Mouse (Mus musculus) heart, postnatal 14 days (tissue): ENCODE results near the gene Asxl1. TPM values are rescaled to one million over a fixed set of nuclear protein-coding genes. Genes with fewer than 3 reads are reported as not detected.

Source experiments
- DNase-seq, 2 experiments: peaks; one replicate each; pipeline ENCODE4 v3.0.0; 2021 to 2022
- intact Hi-C: fragments of 180-260 bp; cut with DNase I; formaldehyde crosslinking; loops from one replicate; pipeline ENCODE4 v1.15.1; 2025
- total RNA-seq, 2 experiments: library from RNA; stranded (reverse); gene quantifications; 2 replicates each; pipeline ENCODE4 v1.2.3; 2021

Gene Asxl1
- total RNA-seq, 2 experiments from 2014 or later: 22.1 to 22.6 TPM

DNA sequence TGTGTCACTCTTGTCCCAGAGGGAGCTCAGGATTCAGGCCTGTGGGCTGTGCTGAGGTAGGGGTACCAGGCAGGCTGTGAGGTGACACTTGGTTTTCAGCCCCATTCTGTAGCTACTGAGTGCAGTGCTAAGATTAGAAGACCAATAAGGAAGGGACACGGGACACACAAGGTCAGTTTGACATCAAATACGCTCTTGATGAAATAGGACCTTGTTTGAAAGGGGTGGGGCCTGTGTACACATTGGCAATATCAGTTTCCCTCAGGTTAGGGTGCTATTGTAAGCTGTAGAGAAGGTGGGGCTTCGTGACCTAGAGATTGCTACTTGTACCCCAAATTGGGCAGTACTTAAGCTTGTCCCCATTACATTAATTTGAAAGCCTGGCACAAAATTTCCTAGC lies 59.3 kb downstream of the Asxl1 start:
- intact Hi-C loops: no loop called here
- no peak for DNase-seq

DNA sequence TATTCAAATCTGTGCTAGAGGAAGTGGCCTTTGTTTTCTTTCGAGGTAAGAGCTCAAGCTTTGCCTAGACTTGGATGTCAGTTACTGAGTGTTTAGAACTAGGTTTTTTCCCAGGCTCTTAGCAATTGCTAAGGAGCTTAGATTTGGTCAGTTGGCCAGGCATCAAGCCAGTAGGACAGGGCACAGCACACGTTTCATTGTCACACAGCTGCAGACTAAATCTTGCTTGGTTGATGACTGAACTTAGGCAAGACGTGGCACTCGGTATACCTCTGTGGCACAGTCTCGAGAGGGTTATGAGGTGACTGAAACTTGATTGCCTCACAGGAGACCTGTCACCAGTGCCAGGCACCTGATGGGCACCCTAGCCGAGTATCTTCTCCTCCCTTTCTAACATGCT lies 61.3 kb downstream of the Asxl1 start:
- intact Hi-C loops: no loop called here
- no peak for DNase-seq

DNA sequence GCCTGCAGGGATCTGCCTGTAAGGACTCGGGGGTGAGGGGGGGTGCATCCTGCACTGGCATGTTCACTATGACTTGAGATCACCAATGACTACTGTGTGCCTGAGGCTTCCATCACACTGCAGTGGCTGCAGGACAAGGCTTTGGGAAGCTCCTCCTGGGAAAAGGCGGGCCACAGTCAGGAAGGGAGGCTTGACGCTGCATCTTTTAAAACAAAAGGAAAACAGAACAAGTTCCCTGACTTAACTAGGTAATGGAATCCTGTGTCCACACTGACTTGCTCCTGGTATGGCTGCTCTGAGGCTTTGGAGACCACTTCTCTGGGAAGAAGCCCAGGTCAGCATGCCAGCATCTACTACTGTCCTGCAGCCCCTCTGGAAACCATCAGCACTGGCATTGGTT lies 63.3 kb downstream of the Asxl1 start:
- DNase-seq: no peak
- intact Hi-C loops: no loop called here

DNA sequence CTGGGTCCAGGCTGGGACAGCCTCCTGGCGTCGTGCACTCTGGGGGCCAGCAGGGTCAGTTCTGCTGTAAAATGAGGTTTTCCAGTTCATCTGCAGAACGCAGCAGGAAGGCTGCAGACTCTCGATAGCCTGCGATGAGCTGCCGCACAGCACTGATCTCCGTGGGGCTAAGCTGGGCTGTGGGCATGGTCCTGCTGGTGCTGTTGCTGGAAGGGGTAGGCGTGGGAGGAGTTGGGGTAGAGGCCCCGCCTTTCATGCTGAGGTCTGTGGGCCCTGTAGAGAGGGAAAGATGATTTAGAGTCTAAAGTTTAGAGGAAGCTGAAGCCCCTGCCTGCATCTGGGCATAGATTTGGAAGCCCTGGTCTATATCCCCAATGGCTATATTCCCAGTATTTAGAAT lies 65.9 kb downstream of the Asxl1 start:
- intact Hi-C loops: no loop called here
- no peak for DNase-seq

DNA sequence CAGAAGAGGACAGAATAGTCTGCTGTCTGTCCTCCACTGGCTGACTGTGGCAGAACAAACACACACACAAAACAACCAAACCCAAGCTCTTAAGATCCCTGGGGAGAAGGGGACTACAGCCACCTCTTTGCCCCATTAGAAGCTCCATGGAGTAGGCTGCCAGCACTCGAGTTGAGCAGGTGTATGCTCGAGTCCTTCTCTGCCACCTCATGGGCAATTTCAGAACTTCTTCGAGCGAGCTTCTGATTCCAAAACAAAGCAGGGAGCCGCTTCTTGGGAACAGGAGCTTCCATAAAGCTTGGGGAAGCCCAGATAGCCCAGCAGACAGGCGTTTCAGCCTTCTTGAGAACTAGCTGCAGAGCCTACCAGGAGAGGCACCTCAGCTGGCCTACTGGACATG lies 66.9 kb downstream of the Asxl1 start:
- no peak for DNase-seq
- intact Hi-C loops: no loop called here

DNA sequence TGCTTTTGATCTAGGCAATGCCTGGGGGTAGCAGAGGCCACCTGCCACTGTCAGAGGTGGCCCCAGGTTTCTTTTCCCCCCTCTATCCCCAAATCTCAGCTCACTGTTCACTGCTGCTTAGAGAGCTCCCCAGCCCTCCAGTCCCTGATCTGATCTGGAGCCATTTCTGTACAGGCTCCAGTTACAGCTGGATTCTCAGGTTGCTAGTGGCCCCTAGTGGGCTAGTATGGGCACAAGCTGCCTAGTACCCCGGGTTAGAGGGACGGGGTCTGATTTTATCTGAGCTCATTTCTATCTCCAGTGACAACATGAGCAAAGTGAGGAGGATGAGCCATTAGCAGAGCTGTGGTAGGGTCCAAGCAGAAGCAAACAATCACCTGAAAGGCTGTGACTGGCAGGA lies 69.0 kb downstream of the Asxl1 start:
- intact Hi-C loops: loop anchor here (1.0 kb wide), 1 partner anchor 265 kb away; no protein-coding TSS in a partner anchor
- peak; percentile 28 to 57 for DNase-seq

DNA sequence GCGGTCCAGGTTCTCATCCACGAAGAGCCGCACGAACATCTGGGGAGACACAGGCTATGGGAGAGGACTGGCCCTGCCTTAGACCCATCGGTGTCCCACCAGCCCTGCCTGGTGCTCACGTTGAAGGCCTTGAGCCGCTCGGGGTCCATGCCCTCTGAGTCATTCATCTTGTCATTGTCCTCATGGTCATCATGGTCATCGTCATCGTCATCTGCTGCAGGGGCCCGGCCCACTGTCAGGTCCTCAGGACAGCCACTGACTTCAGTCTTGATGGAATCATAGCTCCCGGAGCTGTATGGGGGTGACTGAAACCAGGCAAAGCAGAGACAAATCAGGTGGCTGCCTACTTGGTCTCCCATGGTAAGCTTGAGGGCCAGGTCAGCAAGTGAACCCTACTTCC lies 72.2 kb downstream of the Asxl1 start:
- intact Hi-C loops: no loop called here
- DNase-seq: no peak

DNA sequence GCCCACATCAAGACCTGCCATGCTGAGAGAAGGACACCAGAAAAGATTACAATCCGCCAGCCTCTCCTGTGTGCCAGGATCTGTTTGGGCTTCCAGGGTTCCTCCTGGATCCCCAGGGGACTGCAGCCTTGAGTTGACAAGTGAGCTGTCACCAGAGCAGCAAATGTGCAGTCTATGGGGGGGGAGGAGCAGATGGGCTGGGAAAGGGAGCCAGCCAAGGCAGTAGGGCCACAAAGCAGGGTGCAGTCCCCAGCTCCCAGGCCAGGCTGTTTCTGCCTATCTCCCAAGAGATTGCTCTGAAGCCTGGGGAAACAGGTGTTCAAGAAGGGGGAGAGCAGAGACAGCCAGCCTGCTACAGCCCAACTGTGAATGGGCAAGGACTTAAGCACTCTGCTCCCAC lies 72.8 kb downstream of the Asxl1 start:
- intact Hi-C loops: no loop called here
- DNase-seq: no peak

DNA sequence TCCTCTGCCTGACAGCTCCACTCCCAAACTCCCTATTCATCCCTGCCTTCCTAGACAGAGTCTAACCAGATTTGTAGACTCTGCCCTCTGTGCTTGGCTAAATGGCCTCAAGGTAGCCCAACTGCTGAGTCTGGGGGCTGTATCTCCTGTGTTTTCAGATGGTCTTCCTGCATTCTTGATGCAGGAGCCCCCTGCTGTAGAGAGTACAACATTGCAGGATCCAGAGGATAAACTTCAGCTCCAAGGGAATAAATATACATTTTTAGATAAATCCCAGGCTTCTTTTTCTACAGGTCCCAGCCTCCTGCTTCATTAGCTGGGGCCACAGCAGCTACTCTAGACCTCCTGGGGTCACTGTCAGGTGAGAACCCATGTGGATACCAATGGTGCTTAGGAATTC lies 75.6 kb downstream of the Asxl1 start:
- DNase-seq: no peak
- intact Hi-C loops: no loop called here

DNA sequence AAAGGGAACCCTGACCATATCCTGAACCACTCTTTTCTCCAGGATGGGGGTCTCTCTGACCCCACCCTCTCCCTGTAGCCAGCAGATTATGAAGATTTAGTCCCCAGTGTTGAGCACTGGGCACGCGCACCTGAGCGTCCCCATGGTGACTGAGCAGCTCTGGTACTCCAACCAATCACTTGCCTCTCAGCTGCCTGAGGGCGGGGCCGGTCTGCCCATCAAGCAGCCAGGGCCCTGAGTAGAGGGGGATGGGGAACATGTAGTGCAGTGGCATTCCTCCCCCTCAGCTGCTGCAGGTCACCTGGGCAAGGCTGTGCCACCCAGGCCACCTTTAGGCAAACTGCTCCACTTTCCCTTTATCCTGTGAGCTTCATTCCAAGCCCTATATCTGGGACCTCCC lies 76.4 kb downstream of the Asxl1 start:
- intact Hi-C loops: no loop called here
- DNase-seq: no peak

DNA sequence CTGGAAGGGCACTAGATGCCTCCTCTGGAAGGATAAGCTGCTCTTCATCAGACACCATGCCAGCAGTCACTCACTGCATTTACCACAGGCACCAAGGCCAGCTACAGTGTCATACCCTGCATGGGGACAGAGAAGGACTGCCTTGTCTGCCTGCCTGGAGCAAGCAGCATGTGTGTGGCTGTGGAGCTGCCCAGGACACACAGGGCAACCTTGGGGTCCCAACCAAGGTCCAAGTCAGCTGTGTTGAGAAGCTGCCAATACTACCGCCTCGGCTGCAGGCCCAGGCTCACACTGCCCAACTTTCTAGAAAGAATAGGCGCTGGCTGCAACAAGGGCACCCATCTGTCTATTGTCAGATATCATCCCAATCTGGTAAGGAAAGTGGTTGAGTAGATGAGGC lies 77.5 kb downstream of the Asxl1 start:
- DNase-seq: peak; percentile 30 to 45
- intact Hi-C loops: no loop called here

DNA sequence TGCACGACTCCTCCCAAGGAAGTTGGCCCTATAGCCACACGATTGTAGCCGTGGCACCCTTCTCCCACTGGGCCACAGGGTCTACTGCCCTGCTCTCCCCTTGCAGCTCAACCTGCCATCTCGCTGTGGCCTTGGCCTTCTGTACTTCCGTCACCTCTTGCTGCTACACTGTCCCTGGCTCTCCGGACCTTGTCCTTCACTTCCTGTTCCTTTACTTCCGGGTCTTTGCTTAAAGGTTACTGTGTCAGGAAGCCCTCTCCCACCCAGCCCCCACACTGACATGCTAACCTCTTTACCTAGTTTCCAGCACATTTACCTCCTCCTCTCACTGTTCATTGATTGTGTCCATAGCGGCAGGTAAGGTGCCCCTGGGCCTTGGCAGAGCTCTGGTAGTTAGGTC lies 78.9 kb downstream of the Asxl1 start:
- intact Hi-C loops: no loop called here
- DNase-seq: no peak

DNA sequence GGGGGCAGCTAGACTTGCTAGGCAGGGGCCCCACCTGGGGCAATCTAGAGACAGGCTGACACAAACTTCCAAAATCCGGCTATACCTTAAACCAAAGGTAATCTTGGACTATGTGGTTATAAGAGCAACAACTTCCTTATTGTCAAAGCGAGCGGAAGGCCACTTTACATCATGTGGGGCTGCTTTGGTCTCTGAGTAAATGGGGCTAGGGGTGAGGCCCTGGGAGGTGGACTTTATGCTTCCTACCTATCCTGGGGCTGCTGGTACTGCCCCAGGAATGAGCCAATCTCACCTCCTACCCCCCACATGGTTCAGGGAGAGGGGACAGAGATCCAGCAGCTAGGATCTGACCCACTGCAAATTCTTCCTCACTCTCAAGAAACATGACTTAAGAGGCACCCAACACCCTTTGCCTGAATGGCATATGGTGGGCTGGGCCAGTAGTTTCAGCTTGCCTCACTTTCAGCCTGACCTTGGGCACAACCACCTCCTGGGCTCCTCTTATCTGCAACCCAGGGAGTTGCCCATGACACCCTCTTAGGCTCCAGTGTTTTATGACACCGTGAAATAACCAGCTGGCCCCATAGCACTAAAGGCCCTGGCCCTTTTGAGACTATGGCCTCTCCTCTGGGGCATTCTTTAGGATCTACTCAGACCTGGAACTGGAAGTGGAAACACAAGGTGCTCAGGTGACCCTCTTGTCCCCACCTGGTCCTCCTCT lies 79.7 kb downstream of the Asxl1 start:
- intact Hi-C loops: no loop called here
- no peak for DNase-seq

DNA sequence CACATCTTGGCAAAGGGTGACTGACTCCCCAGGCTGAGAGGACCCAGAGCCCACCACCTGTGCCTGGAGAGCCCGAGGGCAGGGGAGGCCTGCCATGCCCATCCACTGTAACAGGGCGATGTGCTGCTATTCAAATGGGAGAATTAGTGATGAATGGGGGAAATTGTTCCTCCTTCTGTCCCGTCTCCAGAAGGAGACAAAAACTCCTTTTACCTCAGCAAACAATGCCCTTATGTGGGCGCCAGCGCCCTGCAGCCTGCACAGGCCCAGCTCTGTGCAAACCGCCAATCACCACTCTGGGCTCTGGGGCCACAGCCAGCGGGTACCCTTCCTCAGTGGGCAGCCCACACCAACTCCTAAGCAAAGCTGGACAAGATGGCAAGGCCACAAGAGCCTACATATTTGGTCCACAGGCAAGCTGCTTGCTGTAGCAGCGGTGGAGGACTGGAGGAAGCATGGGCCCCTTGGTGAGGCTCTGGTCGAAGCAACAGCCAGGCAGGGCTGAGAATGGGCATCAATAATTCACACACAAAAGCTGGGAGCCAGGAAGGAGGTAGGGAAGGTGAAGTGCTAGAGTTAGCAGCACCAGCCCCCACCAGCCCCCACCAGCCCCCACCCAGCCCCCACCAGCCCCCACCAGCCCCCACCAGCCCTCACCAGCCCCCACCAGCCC lies 80.5 kb downstream of the Asxl1 start:
- no peak for DNase-seq
- intact Hi-C loops: no loop called here

DNA sequence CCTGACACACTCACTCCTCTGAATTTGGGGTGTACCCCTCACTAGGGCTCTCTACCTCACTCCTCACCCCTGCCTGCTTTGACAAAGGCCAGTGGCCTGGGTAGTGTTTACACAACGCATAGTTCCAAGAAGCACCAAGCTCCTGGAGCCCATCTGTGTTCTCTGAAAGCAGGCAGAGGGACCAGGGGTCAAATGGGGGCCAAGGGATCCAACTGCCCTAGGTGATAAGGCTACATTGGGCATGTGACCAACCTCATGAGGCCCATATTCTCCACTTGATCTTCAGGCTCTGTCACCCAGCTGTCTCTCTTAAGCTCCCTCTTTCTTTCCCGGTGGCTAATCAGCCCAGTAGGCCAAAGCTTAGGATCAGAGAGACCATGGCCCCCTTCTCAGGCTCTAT lies 81.3 kb downstream of the Asxl1 start:
- intact Hi-C loops: no loop called here
- DNase-seq: no peak

DNA sequence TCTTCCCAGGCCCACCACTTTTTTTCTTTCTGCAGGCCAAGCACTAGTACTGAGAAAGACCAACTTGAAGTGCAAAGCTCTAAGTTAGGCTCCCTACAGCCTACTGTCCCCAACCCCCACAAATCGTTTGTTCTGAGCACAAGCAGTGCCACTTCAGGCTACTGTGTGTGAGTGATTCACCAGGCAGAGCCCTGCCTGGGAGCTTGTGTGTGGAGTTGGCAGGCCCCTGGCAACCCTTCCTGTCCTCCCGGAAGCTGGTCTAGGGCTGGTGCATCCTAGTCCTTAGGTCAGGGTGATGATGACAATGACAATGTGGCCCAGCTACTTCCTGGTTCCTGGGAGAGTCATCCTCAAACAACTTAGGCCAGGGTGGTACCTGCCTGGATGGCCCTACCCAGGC lies 82.9 kb downstream of the Asxl1 start:
- intact Hi-C loops: no loop called here

DNA sequence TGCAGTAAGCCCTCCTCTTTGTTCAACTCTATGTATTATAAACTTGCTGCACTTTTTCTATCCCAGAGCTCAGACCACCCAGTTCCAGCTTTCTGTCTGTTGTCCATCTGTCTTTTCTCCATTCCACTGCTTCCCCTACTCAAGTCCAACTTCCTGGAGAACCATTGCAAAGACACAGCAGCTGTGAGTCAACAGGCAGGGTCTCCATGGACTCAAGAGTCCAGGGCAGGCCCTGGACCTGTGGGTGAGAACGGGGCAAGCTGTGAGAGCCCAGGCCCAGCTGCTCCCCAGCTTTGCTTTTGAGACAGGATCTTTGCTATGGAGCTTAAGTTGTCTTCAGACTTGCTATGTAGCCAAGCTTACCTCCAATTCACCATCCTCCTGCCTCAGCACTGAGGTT lies 84.9 kb downstream of the Asxl1 start:
- intact Hi-C loops: no loop called here
- no peak for DNase-seq

More for the DNA sequence above, 82.9 kb downstream of the Asxl1 start:
- DNase-seq: no peak

DNA sequence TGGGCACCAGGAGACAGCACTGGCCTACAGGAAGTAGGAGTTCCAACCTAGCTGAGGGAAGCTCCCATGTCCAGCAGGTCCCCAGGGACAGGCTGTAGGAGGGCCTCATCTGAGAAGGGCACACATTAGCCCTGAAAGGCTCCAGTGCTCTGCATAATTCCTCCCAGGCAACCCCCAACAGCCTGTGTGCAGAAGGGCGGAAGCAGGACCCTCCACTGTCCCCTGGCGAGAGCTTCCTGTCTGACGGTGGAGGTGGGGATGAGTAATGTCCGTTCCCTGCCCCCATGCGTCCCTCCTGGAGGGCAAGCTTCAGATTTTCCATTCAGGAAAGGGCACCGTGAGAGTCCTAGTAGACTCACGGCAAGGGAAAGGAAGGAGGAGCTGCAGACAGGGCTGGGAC lies 86.9 kb downstream of the Asxl1 start:
- intact Hi-C loops: no loop called here
- DNase-seq: no peak

DNA sequence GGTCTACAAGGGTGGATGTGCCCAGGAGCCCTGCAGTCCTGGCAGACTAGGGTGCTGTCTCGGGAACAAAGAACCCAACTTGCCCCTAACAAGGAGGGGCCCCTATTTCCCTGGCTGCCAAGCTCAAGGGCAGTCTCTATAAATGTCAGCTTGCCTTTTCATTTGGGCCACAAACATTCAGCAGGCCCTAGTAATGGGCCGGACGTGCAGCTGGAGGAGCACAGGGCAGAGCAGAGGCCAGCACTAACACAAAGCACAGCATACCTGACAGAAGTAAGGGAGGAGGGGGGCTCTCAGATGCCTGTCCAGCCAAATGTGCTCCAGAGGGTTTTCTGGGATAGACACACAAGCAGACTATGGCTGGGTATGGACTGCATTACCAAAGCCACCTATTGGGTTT lies 88.2 kb downstream of the Asxl1 start:
- intact Hi-C loops: no loop called here
- DNase-seq: no peak

DNA sequence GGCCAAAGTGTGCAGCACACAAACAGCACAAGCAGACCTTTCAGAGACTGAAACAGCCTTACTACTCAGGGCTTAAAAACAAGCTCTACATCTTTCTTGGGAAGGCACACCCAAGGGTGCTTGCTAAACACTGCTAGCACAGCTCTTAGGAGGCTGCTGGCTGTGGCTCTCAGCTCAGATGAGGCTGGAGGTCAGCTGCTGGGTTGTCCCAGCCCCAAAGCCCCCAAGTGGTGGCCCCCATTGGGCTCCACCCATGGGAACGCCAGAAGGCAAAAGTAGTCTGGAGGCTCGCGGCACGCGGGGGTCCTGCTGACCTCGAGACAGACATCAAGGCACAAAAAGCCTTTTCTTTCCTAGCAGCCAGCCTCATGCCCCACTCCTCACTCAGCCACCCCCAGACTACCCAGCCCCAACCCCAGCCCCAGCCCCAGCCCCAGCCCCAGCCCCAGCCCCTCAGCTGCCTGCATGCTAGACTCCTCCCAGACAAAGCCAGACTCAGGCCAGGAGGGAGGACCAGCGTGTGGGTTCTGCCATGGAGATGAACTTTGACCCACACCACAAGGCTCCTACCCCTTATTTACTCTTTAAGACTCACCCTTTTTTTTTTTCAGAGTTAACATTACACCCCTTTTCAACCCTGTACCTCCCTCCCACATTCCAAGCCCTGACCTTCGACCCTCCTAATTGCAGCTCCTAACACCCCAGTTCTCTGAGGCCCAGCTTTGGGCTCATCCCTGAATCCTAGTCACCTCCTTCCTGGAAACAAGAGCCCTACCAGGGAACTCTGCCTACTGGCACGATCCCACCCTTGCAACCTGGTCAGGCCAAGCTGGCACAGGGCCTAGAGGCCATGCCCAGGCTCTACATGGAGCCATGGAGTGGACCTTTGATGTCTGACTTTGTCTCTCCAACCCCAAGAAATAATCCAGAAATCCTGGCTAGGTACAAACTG lies 89.5 kb downstream of the Asxl1 start:
- intact Hi-C loops: no loop called here
- peak; percentile 25 to 61 for DNase-seq

DNA sequence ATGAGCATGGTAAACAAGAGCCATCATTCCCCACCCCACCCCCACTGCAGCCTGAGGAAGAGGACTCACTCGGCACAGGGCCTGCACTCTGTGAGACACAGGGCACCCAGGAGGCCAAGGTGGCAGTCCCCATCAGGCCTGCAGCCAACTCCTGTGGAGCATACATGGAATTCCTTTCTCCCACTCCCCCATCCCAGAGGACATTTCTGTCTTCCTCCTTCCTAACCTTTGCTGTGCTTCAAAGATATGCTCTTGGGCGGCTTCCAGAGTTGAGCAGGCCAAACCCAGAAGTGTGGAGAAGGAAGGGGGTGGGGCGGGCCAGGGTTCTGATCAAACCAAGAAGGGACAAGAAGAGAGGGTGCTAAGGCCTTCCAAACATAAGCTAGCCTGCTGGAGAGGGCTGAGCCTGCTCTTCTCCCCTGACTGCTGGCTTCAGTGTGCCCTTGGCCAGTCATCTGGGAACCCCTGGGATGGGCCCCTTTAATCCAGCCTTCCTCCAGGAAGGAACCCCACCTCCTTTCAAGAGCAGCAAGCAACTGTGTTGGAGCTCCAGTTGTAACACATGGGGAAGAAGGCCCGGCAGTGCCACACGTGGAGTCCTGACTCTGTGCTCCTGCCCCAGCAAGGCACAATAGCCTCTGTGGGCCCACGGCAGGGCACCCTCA lies 91.1 kb downstream of the Asxl1 start:
- intact Hi-C loops: no loop called here
- peak; percentile 53 to 72 for DNase-seq
